11 mouse cellular contexts compared by ENCODE assay signal in genomic region chr3:28591345-28591744, GRCm38 (mm10).
A peak's percentile ranks its signal among the peaks of the same experiment; 100 is the strongest.
DNase-seq lines count a peak whose midpoint lies in the region; ATAC-seq lines count a peak whose summit lies in the region.
"Had no signal": no experiment of that assay in that cellular context is flagged by ENCODE, and none has a peak within 500 bp of the region (broad histone marks: within the 10 kb centered on the region; RNA-seq: fewer than 3 reads in every experiment).

No protein-coding gene starts in this region.

- no peaks in the 10 kb centered on the region for H3K27me3 ChIP-seq in intestine, embryonic 15.5 days (replicated peaks)
- H3K27me3 ChIP-seq in forebrain, embryonic 14.5 days (replicated peaks; ENCODE audit: control insufficient read depth, insufficient read depth, low read length), result no peaks in the 10 kb centered on the region
- H3K27me3 ChIP-seq: embryonic facial prominence, embryonic 13.5 days; forebrain, embryonic 15.5 days had no signal

- no peak overlapping the region for H3K4me2 ChIP-seq in intestine, embryonic 15.5 days (replicated peaks)
- H3K4me2 ChIP-seq in forebrain, embryonic 14.5 days (ENCODE audit: low read length), result no peak overlapping the region
- H3K4me2 ChIP-seq: embryonic facial prominence, embryonic 13.5 days; forebrain, embryonic 15.5 days had no signal

- 28% methylated on average over 7 of the region's 7 CpGs for WGBS in intestine, embryonic 15.5 days
- WGBS in forebrain, embryonic 14.5 days, result 80% methylated on average over 7 of the region's 7 CpGs

- ATAC-seq in intestine, embryonic 15.5 days, result peak; percentile 85
- ATAC-seq in forebrain, embryonic 14.5 days, result no peak
- ATAC-seq: forebrain, embryonic 15.5 days had no signal

- no peaks in the 10 kb centered on the region for H3K4me1 ChIP-seq in intestine, embryonic 15.5 days (replicated peaks)
- H3K4me1 ChIP-seq in forebrain, embryonic 14.5 days (ENCODE audit: control insufficient read depth, insufficient read depth, low read length), result no peaks in the 10 kb centered on the region
- H3K4me1 ChIP-seq: forebrain, embryonic 15.5 days had no signal

- no peak overlapping the region for H3K27ac ChIP-seq in intestine, embryonic 15.5 days
- no peak overlapping the region for H3K27ac ChIP-seq in forebrain, embryonic 14.5 days (ENCODE audit: low read depth, low read length)
- H3K27ac ChIP-seq: embryonic facial prominence, embryonic 13.5 days; forebrain, embryonic 15.5 days had no signal

- DNase-seq in left cerebral cortex, postnatal 4 days, result peak; percentile 60
- DNase-seq in left cerebral cortex, adult 9 months (ENCODE audit: low spot score in 2 of 2), result no peak
- DNase-seq in cerebellum, adult 18-20 months, result peak; percentile 77 to 79
- DNase-seq in kidney, postnatal 4 days, result peak; percentile 64 to 76
- no peak for DNase-seq in forebrain, embryonic 14.5 days (ENCODE audit: low spot score)
- no peak for DNase-seq in layer of hippocampus, postnatal 25 days (ENCODE audit: extremely low spot score in 1 of 2, low spot score in 1 of 2)
- no peak for DNase-seq in frontal cortex, adult 2 months (ENCODE audit: extremely low spot score in 1 of 2, low spot score in 1 of 2)
- DNase-seq: retina, postnatal 1 day had no signal

- H3K4me3 ChIP-seq in intestine, embryonic 15.5 days (replicated peaks), result no peak overlapping the region
- H3K4me3 ChIP-seq in forebrain, embryonic 14.5 days (ENCODE audit: low read depth, low read length), result no peak overlapping the region
- H3K4me3 ChIP-seq: embryonic facial prominence, embryonic 13.5 days; forebrain, embryonic 15.5 days had no signal

- H3K36me3 ChIP-seq in intestine, embryonic 15.5 days, result no peaks in the 10 kb centered on the region
- H3K36me3 ChIP-seq in forebrain, embryonic 14.5 days (ENCODE audit: control insufficient read depth, insufficient read depth, low read length), result peaks cover 26% of the 10 kb centered on the region
- H3K36me3 ChIP-seq: embryonic facial prominence, embryonic 13.5 days had no signal

- H3K9ac ChIP-seq in intestine, embryonic 15.5 days, result no peak overlapping the region
- H3K9ac ChIP-seq in forebrain, embryonic 14.5 days (ENCODE audit: low read length), result no peak overlapping the region
- H3K9ac ChIP-seq: embryonic facial prominence, embryonic 13.5 days; forebrain, embryonic 15.5 days had no signal

- no peaks in the 10 kb centered on the region for H3K9me3 ChIP-seq in intestine, embryonic 15.5 days
- H3K9me3 ChIP-seq in forebrain, embryonic 14.5 days (replicated peaks; ENCODE audit: control insufficient read depth, low read length), result no peaks in the 10 kb centered on the region
- H3K9me3 ChIP-seq: embryonic facial prominence, embryonic 13.5 days; forebrain, embryonic 15.5 days had no signal

- intact Hi-C loops in left cerebral cortex, postnatal 4 days (cut with DNase I), result no loop called here

Comparison
In these comparisons a context has a peak if more than half of its experiments do, and no peak if none do; other contexts are left out.
1. DNase-seq: peak in left cerebral cortex, postnatal 4 days (single experiment), cerebellum, adult 18-20 months (2 of 2) and kidney, postnatal 4 days (2 of 2); none in left cerebral cortex, adult 9 months (0 of 2), forebrain, embryonic 14.5 days (single experiment), layer of hippocampus, postnatal 25 days (0 of 2) and frontal cortex, adult 2 months (0 of 2).